Mouse (Mus musculus) bone marrow macrophage, adult 2 months (primary cell): ENCODE measurements at regions not wholly inside any gene's neighbourhood (a gene's known extent, or its start where the extent isn't known, plus 50 kb on each side); places are given as distances from the start of the nearest gene placed in this dataset.

Experiments
- H3K27ac ChIP-seq: 2 replicates; pipeline ENCODE4 v1.5.1; 2012; ENCODE audit warnings: low read depth, low read length; ENCODE audit not compliant: insufficient read depth
- H3K4me1 ChIP-seq: 2 replicates; pipeline ENCODE4 v1.6.1; 2012; ENCODE audit warnings: low read length; ENCODE audit not compliant: control insufficient read depth, insufficient read depth
- H3K4me3 ChIP-seq: 2 replicates; pipeline ENCODE4 v1.5.1; 2012; ENCODE audit warnings: mild to moderate bottlenecking, low read length, moderate library complexity; ENCODE audit not compliant: insufficient read depth
- CTCF ChIP-seq: IDR thresholded peaks from 2 replicates; pipeline ENCODE4 v1.5.1; 2012; ENCODE audit warnings: low read depth, mild to moderate bottlenecking, low read length, moderate library complexity
- POLR2A ChIP-seq: IDR thresholded peaks from 2 replicates; pipeline ENCODE4 v1.6.1; 2012; ENCODE audit warnings: mild to moderate bottlenecking, low read depth, low read length, borderline replicate concordance

- H3K4me1 ChIP-seq: no peaks in the 10 kb centered on the region
- no peak overlapping the region for H3K27ac ChIP-seq
- no peak overlapping the region for H3K4me3 ChIP-seq
- TF ChIP-seq CTCF (no peak), POLR2A (no peak)
Observed at GRCm38 (mm10) chr14:67141581-67142441, 1132.8 kb upstream of the Gulo start.

DNA sequence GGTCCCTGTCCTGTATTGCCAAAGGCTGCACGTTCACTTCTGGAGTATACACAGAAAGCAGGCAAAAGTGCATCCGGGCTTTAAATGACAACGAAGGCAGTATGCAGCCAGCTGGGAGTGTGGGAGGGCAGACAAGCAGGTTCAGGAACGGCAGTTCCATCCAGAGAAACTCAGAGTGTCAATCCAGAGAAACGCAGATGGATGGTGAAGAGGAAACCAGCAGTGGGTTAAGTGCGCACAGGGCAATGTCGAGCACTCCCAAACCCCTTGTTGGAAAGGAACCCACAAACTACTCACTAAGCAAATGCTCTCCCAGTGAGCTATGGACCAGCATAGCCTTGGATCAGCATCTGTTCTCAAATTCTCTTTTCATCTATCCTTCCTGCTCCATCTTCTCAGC lies 1132.1 kb upstream of the Gulo start:
- H3K4me3 ChIP-seq: no peak overlapping the region
- TF ChIP-seq CTCF (no peak), POLR2A (no peak)
- H3K27ac ChIP-seq: no peak overlapping the region
- H3K4me1 ChIP-seq: no peaks in the 10 kb centered on the region

GRCm38 (mm10) chr14:67139674-67140073 lies 1130.7 kb upstream of the Gulo start:
- TF ChIP-seq CTCF (no peak), POLR2A (no peak)
- Histone ChIP-seq H3K27ac (no peak overlapping the region), H3K4me1 (peaks cover 9% of the 10 kb centered on the region), H3K4me3 (no peak overlapping the region)

DNA sequence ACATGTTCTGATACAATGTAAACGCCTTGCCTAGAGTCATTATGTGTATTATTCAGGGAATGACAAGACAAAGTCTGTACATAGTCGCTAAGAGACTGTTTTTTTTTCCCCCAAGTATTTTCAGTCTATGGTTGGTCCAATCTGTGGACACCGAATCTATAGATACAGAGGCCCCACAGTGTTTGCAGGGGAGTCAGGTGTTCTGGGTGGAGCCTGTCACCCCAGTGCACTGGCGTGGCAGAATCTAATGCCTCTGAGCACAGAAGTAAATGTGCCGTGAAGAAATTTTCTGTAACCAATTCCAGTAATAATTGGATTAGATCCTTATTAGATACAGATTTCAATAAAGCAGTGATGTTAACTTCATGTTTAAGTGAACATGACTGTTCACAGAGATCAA lies 1130.1 kb upstream of the Gulo start:
- Histone ChIP-seq H3K4me3 (no peak overlapping the region), H3K27ac (no peak overlapping the region), H3K4me1 (peaks cover 14% of the 10 kb centered on the region)
- TF ChIP-seq CTCF (no peak), POLR2A (no peak)

- Histone ChIP-seq H3K4me1 (peaks cover 25% of the 10 kb centered on the region), H3K27ac (no peak overlapping the region), H3K4me3 (no peak overlapping the region)
- no peak for TF ChIP-seq CTCF
- TF ChIP-seq POLR2A: no peak
Observed at GRCm38 (mm10) chr14:67136141-67136498, 1127.1 kb upstream of the Gulo start.

GRCm38 (mm10) chr14:67135221-67136140 lies 1126.5 kb upstream of the Gulo start:
- Histone ChIP-seq H3K27ac (peak overlapping the region; percentile 50), H3K4me1 (peaks cover 25% of the 10 kb centered on the region), H3K4me3 (peak overlapping the region; percentile 27)
- TF ChIP-seq POLR2A (no peak), CTCF (no peak)

- no peak for TF ChIP-seq CTCF
- no peak for TF ChIP-seq POLR2A
- H3K27ac ChIP-seq: no peak overlapping the region
- peaks cover 25% of the 10 kb centered on the region for H3K4me1 ChIP-seq
- no peak overlapping the region for H3K4me3 ChIP-seq
Observed at GRCm38 (mm10) chr14:67133221-67133620, 1124.2 kb upstream of the Gulo start.

DNA sequence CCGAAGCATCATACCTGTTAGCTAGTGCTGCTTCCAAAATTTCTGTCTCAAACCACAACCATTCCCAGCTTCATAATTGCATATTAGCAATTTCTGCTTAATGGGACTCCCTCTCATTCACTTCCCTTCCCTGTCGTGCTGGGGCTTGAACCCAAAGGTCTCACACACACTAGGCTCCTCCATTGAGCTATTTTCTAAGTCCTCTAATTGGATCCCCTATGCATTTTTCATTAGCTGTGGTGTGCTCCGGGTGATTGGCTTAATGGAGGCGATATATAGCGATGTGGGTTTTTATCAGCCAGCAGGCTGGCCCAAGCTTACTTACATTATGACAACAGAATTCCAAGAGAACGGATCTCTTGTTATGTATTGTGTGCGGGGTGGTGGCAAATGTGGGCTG lies 1118.1 kb upstream of the Gulo start:
- H3K4me1 ChIP-seq: no peaks in the 10 kb centered on the region
- TF ChIP-seq CTCF: no peak
- no peak for TF ChIP-seq POLR2A
- H3K4me3 ChIP-seq: no peak overlapping the region
- H3K27ac ChIP-seq: no peak overlapping the region

DNA sequence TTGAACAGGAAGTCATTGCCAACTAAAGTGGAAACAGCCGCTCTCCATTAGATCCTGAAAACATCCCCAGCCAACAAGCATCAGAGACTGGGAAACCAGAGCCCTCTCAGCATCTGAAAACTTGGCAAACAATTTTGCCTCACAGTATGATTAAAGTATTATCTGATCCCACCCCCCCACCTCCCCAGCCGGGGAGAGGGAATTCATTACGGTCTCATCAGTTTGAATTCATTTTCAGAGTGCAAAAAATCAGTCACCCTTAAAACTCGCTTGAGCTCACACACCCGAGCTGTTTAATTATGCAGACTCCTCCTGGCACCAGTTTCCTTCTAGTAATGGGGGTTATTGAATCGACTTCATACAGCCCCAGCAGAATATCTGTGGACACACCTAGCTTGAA lies 1117.2 kb upstream of the Gulo start:
- no peak for TF ChIP-seq CTCF
- TF ChIP-seq POLR2A: no peak

DNA sequence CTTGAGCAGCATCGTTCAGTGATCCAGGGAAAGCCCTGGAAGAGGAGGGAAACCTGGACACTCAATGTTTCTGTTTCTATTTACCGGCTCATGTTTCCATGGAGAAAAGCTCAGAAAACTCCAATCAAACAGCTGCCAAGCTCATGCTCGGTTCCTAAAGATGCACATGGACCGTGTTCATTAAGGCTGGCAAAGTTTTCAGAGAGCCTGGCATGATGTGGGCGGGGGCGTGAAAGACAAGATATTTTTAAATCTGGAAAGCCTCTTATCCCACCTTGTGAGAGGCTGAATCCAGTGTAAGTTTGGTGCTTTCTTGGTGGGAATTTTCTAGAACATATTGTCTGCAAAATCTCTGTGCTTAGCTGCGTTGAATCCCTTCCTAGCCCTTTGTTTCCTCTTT lies 1114.3 kb upstream of the Gulo start:
- Histone ChIP-seq H3K4me3 (no peak overlapping the region), H3K4me1 (peaks cover 6% of the 10 kb centered on the region; the same call in 1 of the 2 replicates), H3K27ac (no peak overlapping the region)
- no peak for TF ChIP-seq CTCF
- no peak for TF ChIP-seq POLR2A

More for the DNA sequence above, 1117.2 kb upstream of the Gulo start:
- Histone ChIP-seq H3K4me3 (no peak overlapping the region), H3K27ac (no peak overlapping the region), H3K4me1 (no peaks in the 10 kb centered on the region)
